Mouse (Mus musculus) kidney, postnatal 4 days (tissue): ENCODE data around the gene Pts.
A peak's percentile ranks its signal among the peaks of the same experiment; 100 is the strongest.

ENCODE experiments used
- DNase-seq, 2 experiments: peaks; one replicate each; pipeline ENCODE4 v3.0.0; 2021; ENCODE audit warnings: mixed read lengths in 2 of 2

Gene Pts

GRCm38 (mm10) chr9:50528293-50528892 lies at the start of gene Pts:
TSS of gene Pts (minus strand) at chr9:50528724.
- DNase-seq = peak; percentile 98 to 99

DNA sequence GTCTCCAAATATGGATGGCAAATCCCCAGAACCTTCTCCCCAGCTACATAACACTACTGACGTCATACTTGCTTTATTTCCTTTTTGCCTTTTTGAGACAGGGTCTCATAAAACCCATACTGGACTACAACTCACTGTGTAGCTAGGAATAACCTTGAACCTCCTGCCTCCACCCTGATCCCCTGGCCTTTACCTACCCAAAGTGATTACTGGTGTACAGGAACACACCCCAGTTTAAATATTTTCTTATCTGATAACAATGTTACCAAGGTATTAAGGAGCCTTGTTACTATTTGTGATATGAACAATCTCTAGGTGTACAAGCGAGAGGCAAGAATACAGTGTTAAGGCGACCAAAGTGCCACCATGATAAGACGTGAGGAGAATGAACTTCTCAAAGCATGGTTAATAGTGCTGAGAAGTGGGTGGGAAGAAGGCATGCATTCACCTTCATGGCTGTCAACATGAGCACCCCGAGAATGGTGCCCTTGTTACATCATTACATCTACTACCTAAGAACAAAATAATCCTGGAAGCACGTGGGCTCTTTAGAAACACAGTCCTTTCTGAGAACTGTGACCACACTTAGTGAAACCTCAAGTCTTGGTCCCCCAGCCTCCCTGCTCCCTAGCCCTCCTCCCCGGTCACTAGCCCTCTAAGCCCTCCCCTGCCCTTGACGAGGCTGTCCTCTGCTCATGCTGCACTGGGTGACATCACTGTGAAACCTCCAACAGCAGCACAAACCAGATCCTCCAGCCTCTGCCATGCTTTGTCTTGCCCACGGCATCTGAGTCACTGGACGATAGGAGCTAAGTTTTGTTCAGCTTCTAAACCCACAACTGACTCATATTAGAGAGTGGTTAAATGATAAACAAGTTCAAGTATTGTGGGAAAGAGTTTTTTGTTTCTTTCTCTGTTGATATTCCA lies 41.3 kb upstream of the Pts start:
- DNase-seq = no peak

DNA sequence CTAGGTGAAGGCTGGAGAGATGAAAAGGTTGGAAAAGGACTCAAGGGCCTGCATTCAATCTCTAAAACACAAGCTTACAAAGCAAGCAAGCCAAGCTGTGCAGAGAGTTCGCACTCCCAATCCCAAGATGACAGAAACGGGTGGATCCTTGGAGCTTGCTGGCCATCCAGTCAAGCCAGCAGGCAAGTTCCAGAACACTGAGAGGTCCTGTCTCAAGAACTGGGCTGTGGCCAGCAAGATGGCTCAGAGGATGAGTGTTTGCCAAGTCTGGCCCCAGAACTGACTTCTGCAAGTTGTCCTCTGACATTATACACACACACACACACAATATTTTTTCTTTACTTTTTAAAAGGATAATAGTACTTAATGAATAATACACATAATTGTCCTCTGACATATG lies 39.4 kb upstream of the Pts start:
- no peak for DNase-seq

GRCm38 (mm10) chr9:50567372-50567771 lies 38.8 kb upstream of the Pts start:
- no peak for DNase-seq

GRCm38 (mm10) chr9:50565940-50566339 lies 37.4 kb upstream of the Pts start:
- DNase-seq = no peak

DNA sequence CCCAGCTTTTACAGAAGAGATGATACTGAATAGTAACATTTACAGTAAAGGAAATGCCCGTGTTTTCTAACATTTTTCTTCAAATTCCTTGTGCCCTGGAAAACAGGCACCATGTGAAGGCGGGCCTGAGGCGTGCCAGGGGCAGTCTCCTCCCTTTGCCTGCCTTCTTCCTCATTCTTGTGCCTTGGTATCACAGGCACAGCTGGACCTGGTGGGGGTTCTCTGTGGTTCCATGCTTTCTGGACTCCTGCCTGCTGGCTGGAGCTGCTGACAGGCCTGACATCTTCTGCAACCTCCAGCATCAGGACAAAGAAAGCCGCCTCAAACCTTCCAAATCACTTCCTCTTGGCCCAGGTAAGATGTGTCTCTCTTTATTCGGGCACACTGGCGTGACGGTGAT lies 36.6 kb upstream of the Pts start:
- DNase-seq = peak in 1 of 2 experiments; percentile 10

- DNase-seq = no peak
Measured at GRCm38 (mm10) chr9:50561918-50562360, 33.4 kb upstream of the Pts start.

GRCm38 (mm10) chr9:50561145-50561917 lies 32.8 kb upstream of the Pts start, which contains the start of gene Tex12:
TSS of gene Tex12 (minus strand) at chr9:50561325.
- DNase-seq = no peak

DNA sequence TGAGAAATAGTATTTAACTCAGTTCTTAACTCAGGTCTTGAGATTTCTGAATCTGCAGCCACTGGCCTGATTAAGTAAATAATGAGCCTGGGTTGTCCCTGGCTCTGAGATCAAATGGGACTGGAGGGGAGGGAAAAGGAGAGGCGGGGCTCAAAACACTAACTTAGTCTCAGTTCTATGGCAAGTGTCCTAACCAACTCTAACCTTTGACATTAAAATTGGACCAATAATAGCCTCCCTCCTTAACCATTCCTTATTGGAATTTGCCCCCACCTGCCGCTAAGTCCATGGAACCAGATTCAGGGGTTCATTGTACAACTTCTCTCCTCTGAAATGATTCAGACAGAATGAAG lies 26.5 kb upstream of the Pts start, which contains the start of gene Bco2:
Bco2 (minus strand) TSS at position 88 of the 353 bp plus-strand sequence.
- DNase-seq = peak in 1 of 2 experiments; percentile 13

GRCm38 (mm10) chr9:50554241-50555093 lies 25.9 kb upstream of the Pts start, which contains the start of gene Il18:
TSS of gene Il18 (plus strand) at chr9:50554827.
- DNase-seq = peak; percentile 17 to 39

DNA sequence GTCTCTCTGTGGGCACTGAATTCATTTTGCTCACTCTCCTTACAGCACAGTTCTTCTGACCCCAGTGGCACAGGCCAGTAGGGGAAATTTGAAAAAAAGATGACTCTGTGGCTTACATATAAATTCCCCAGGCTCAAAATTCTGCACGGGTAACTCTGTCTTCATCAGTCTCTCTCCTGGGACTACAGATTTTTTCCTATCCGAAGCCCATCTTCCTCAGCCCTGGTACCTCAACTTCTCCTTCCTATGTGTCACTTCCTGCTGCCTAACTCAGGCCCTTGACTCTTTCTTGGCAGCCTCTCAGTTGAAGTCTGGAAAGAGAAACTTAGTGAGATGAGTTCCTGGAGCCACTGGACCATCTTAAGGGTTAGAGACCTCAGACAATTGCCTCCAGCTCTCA lies 25.0 kb upstream of the Pts start:
- no peak for DNase-seq

DNA sequence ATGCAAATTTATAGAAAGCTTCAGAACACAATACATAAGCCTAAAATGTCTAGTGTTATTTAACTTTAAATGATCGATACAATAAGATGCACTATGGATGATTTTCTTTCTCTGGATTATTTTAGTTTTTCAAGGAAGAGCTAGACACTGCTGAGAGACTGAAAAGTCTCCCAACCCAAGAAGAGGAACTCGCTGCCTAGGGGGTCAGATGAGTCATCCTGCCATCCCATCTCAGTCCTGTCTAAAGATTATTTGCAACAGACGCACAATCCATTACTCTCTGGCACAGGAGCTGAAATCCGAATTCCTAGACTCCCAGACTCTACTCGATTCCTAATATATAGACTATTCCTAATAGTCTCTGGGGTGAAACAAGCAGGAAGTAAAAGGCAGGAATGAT lies 23.7 kb upstream of the Pts start:
- DNase-seq = no peak

GRCm38 (mm10) chr9:50548936-50549335 lies 20.4 kb upstream of the Pts start:
- DNase-seq = no peak

DNA sequence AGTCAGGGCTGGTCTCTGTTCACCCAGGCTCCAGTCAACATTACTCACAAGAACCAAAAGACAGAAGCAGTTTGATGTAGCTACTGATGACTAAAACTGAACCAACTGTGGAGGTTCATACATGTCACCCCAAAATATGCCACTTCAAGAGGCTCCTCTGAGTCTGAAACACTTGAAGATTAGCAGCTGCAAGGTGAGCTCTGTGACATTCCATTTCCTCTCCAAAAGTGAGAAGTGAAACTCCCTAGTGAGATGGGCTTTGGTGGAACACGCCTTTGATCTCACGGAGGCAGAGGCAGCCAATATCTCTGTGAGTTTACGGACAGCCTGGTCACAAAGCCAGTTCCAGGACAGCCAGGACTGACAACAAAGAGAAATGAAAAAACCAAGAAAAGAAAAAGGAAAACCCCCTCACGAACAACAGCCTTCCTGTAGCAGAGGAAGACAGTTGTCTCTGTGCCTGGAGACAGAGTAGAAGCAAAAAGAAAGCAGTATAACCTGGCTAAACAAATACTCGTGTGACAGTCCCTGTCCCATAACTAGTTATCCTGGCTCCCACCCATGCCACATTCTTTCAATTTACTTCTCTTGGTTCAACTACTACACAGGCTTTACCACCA lies 19.4 kb upstream of the Pts start:
- no peak for DNase-seq

DNA sequence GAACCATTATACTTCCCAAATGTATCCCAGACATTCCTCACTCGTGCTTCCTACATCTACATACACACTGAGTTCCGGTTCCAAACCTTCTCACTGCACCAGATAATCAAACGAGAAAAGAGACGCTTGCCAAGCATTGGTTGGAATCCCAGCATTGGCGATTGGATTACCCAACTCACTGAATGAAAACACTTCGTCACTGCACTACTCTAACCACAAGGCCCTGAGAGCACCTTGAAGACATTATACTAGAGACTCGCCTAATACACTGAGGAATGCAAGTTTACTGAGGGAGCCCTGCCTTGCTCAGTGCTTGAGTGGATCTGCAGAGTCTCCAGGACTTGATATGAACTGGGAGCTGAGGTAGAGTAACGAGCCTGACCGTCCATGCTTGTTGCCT lies 13.9 kb upstream of the Pts start:
- DNase-seq = no peak

DNA sequence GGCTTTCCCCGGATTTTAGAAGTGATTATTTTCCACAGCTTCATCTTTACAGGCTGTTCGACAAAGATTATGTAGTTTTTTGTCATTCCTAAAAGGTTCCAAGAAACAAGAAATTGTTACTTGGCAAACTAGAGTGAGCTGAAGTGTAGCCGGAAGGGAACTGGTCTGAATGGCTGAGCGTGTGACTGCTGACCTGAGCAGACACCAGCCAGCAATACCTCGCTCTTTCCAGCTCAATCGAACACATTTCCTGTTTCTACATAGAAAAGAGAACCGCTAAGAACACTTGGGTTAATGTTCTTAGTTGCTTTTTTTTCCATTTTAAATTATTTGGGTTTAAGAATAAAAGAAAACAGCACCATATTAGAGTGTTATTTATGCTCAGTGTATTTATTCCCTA lies 11.6 kb upstream of the Pts start:
- no peak for DNase-seq

DNA sequence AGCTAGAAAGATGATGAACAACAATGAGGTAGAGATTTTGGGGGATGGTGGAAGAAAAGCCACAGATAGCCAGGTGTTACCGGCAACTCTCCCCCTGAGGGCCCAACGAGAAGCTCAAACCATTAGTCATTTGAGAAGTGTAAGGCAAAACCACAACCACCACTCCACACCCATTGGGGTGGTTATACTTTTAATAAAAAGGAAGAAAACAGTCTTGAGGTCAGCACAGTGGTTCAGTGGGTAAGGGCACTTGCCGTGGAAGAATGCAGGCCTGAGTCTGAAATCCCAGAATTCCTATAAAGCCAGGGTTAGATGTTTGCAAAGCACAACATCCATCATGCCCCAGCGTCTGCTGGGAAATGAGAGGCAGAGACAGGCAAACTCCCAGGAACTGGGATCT lies 8.8 kb upstream of the Pts start:
- no peak for DNase-seq

DNA sequence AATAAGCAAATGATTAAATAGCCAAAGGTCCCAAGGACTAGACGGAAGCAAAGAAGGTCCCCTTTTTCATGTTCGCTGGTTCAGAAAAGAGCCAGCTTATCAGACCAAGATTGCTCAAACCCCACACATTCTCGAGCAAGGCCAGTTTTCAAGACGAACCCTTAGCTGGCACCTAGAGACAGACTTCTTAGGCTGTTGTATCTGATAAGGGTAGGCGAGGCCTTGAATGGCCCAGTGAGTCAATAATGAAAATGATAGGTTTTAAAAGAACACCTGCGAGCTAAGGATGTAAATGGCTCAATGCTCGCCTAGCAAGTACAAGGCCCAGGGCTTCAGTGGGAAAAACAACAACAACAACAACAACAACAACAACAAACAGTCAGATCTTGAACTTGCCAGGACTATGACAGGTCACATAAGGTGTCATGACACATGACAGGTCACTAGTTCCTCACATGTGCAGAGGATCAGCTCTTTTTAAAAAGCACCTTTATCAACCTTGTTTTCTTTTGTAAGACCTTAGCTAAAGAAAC lies 8.1 kb upstream of the Pts start:
- DNase-seq = no peak

DNA sequence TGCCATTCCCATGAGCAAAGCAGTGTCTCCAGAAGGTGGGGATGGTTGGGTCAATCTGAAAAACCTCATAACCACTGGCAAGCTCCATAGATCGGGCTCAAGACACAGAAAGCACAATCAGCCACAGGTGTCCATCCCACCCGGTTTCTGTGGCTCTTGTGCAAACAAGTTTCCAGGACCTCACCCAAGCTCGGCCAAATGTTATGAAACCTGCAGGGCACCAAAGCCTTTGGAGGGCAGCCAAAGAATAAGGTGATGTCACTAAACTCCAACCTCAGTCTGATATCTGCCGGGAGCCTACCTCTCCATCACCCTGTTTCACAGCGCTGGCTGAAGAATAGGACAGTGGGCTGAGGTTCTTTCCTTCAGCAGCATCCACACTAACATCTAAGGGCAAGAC lies 7.4 kb upstream of the Pts start:
- DNase-seq = no peak

DNA sequence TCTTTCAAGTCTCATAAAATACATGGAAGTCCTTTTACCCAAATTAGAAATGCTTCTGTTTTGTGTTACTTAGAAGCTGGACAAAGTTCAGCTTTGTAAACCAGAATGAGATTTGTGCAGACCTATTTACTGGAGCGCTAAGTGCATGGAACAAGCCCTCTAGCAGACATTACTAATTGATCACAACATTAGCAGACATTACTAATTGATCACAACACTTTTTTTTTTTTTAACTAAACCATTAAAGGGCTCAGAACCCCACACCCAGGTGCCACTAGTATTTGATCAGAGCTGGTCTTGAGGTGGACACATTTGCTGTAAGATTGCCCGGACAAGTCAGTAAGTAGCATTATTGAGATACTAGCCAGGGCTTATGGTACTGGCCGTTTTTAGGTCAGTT lies 5.3 kb upstream of the Pts start:
- no peak for DNase-seq

- DNase-seq = peak in 1 of 2 experiments; percentile 13
Measured at GRCm38 (mm10) chr9:50533328-50533727, 4.8 kb upstream of the Pts start.

DNA sequence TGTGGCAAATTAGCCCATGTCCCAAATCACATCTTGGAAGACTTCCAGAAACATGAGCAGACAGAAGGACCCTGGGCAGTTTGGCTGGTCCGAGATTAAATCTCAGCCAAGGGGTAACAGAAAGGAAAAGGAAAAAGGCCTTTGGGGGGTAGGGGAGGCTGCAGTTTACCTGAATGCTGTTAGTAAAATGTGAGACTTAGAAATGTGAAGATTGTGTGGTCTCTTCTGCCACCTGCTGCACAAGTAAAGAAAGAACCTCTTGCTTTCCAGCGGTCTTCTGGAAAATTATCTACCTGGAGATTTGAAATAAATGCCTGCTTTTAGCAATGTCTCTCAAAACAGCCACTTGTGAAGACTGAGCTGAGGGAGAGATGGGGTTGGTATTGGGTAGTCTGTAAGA lies 2.4 kb upstream of the Pts start:
- DNase-seq = peak; percentile 41 to 50
